Mouse (Mus musculus) myocyte (in vitro differentiated cells): ENCODE data around the gene Lep. TPM values are rescaled to one million over a fixed set of nuclear protein-coding genes. Genes with fewer than 3 reads are reported as not detected.

Source experiments
- H3K27me3 ChIP-seq: one replicate; pipeline ENCODE4 v1.6.1; 2011; ENCODE audit not compliant: control insufficient read depth, insufficient read depth, insufficient read length
- H3K36me3 ChIP-seq: one replicate; pipeline ENCODE4 v1.6.1; 2011; ENCODE audit not compliant: control insufficient read depth, insufficient read depth
- H3K4me2 ChIP-seq: one replicate; pipeline ENCODE4 v1.6.1; 2011; ENCODE audit warnings: low read depth, control low read depth
- H3K4me3 ChIP-seq: one replicate; pipeline ENCODE4 v1.5.1; 2011; ENCODE audit warnings: mild to moderate bottlenecking, control low read depth, moderate library complexity
- H3K79me2 ChIP-seq: one replicate; pipeline ENCODE4 v1.6.1; 2011; ENCODE audit not compliant: control insufficient read depth, insufficient read depth
- H3ac ChIP-seq: one replicate; pipeline ENCODE4 v1.6.1; 2011; ENCODE audit not compliant: control insufficient read depth, insufficient read length
- CEBPB ChIP-seq: IDR thresholded peaks from 2 replicates; pipeline ENCODE4 v1.6.1; 2011; ENCODE audit warnings: mild to moderate bottlenecking, moderate library complexity; ENCODE audit not compliant: poor library complexity, insufficient read depth, severe bottlenecking
- E2F4 ChIP-seq: IDR thresholded peaks from one replicate; pipeline ENCODE4 v1.6.1; 2011; ENCODE audit warnings: mild to moderate bottlenecking, control low read depth, moderate library complexity; ENCODE audit not compliant: insufficient read depth
- MAX ChIP-seq: IDR thresholded peaks from one replicate; pipeline ENCODE4 v1.6.1; 2011; ENCODE audit warnings: low read depth, mild to moderate bottlenecking, control low read depth
- MYOD1 ChIP-seq, 3 experiments: IDR thresholded peaks; one replicate each; pipeline ENCODE4 v1.6.1; 2011; ENCODE audit warnings: control low read depth in 2 of 3, low read depth in 2 of 3, mild to moderate bottlenecking in 2 of 3, moderate library complexity in 1 of 3; ENCODE audit not compliant: insufficient read length in 2 of 3, control insufficient read depth in 1 of 3
- MYOG ChIP-seq, 3 experiments: IDR thresholded peaks; one replicate each; pipeline ENCODE4 v1.6.1; 2011; ENCODE audit warnings: control low read depth in 2 of 3, low read depth in 2 of 3, mild to moderate bottlenecking in 2 of 3; ENCODE audit not compliant: insufficient read length in 2 of 3, control insufficient read depth in 1 of 3, insufficient read depth in 1 of 3
- POLR2A ChIP-seq: IDR thresholded peaks from one replicate; pipeline ENCODE4 v1.6.1; 2011; ENCODE audit warnings: low read depth, mild to moderate bottlenecking, control low read depth, moderate library complexity; ENCODE audit not compliant: insufficient read length
- POLR2AphosphoS2 ChIP-seq: IDR thresholded peaks from one replicate; pipeline ENCODE4 v1.6.1; 2011; ENCODE audit warnings: low read depth, control low read depth; ENCODE audit not compliant: insufficient read length
- REST ChIP-seq: IDR thresholded peaks from one replicate; pipeline ENCODE4 v1.6.1; 2011; ENCODE audit warnings: mild to moderate bottlenecking, control low read depth, moderate library complexity; ENCODE audit not compliant: insufficient read depth, insufficient read length
- SRF ChIP-seq: IDR thresholded peaks from one replicate; pipeline ENCODE4 v1.6.1; 2011; ENCODE audit warnings: low read depth; ENCODE audit not compliant: control insufficient read depth, insufficient read length
- TCF12 ChIP-seq: IDR thresholded peaks from one replicate; pipeline ENCODE4 v1.6.1; 2011; ENCODE audit warnings: mild to moderate bottlenecking, control low read depth; ENCODE audit not compliant: poor library complexity, insufficient read depth, severe bottlenecking
- TCF3 ChIP-seq: IDR thresholded peaks from one replicate; pipeline ENCODE4 v1.6.1; 2011; ENCODE audit warnings: low read depth, control low read depth; ENCODE audit not compliant: insufficient read length
- USF1 ChIP-seq: IDR thresholded peaks from one replicate; pipeline ENCODE4 v1.6.1; 2011; ENCODE audit warnings: low read depth, mild to moderate bottlenecking, control low read depth, moderate library complexity
- polyA plus RNA-seq: library from polyadenylated mRNA; unstranded; fragments of >200 nt; fragmentation: generic; extraction: Trizol; gene quantifications from one replicate; pipeline ENCODE4 v1.2.1, GENCODE M21; 2012; ENCODE audit warnings: missing spikeins

Lep gene
- polyA plus RNA-seq, 1 experiment: not detected

GRCm38 (mm10) chr6:29040266-29040665, 19.8 kb upstream of the Lep start:
- Histone ChIP-seq H3K79me2 (no peaks in the 10 kb centered on the region), H3K27me3 (peaks cover 17% of the 10 kb centered on the region), H3ac (no peak overlapping the region), H3K4me2 (no peak overlapping the region), H3K36me3 (no peaks in the 10 kb centered on the region), H3K4me3 (no peak overlapping the region)
- TF ChIP-seq CEBPB (no peak), MAX (no peak), SRF (no peak), TCF3 (no peak), E2F4 (no peak), USF1 (no peak), MYOD1 (IDR thresholded peaks at IDR 0.05; ENCODE audit: control insufficient read depth in 1 of 3, insufficient read length in 2 of 3, low read depth in 2 of 3) (no peak), REST (no peak), POLR2AphosphoS2 (no peak), TCF12 (no peak), MYOG (IDR thresholded peaks at IDR 0.05; ENCODE audit: control insufficient read depth in 1 of 3, insufficient read depth in 1 of 3, insufficient read length in 2 of 3, low read depth in 2 of 3) (no peak), POLR2A (no peak)

- TF ChIP-seq POLR2A: no peak
- no peak for TF ChIP-seq MYOD1 (IDR thresholded peaks at IDR 0.05; ENCODE audit: control insufficient read depth in 1 of 3, insufficient read length in 2 of 3, low read depth in 2 of 3)
- no peak for TF ChIP-seq USF1
- TF ChIP-seq CEBPB: no peak
- TF ChIP-seq SRF: no peak
- TF ChIP-seq TCF12: no peak
- TF ChIP-seq POLR2AphosphoS2: no peak
- no peak for TF ChIP-seq MAX
- TF ChIP-seq MYOG (IDR thresholded peaks at IDR 0.05; ENCODE audit: control insufficient read depth in 1 of 3, insufficient read depth in 1 of 3, insufficient read length in 2 of 3, low read depth in 2 of 3): no peak
- no peak for TF ChIP-seq E2F4
- TF ChIP-seq TCF3: no peak
- H3K36me3 ChIP-seq: no peaks in the 10 kb centered on the region
- no peak overlapping the region for H3ac ChIP-seq
- H3K4me3 ChIP-seq: no peak overlapping the region
- no peak overlapping the region for H3K4me2 ChIP-seq
- H3K79me2 ChIP-seq: no peaks in the 10 kb centered on the region
- peaks cover 33% of the 10 kb centered on the region for H3K27me3 ChIP-seq
These were observed 16.0 kb upstream of the Lep start for GRCm38 (mm10) chr6:29044029-29044428.

GRCm38 (mm10) chr6:29049926-29050325, 10.1 kb upstream of the Lep start:
- Histone ChIP-seq H3K27me3 (peaks cover 51% of the 10 kb centered on the region), H3ac (no peak overlapping the region), H3K36me3 (no peaks in the 10 kb centered on the region), H3K79me2 (no peaks in the 10 kb centered on the region), H3K4me2 (no peak overlapping the region), H3K4me3 (no peak overlapping the region)
- TF ChIP-seq REST (no peak), MYOD1 (IDR thresholded peaks at IDR 0.05; ENCODE audit: control insufficient read depth in 1 of 3, insufficient read length in 2 of 3, low read depth in 2 of 3) (no peak), POLR2A (no peak), CEBPB (no peak), TCF12 (no peak), POLR2AphosphoS2 (no peak), SRF (no peak), TCF3 (no peak), E2F4 (no peak), USF1 (no peak), MAX (no peak), MYOG (IDR thresholded peaks at IDR 0.05; ENCODE audit: control insufficient read depth in 1 of 3, insufficient read depth in 1 of 3, insufficient read length in 2 of 3, low read depth in 2 of 3) (no peak)

GRCm38 (mm10) chr6:29052188-29052587, 7.8 kb upstream of the Lep start:
- TF ChIP-seq TCF3 (no peak), USF1 (no peak), POLR2AphosphoS2 (no peak), SRF (no peak), MAX (no peak), TCF12 (no peak), POLR2A (no peak), CEBPB (no peak), MYOD1 (IDR thresholded peaks at IDR 0.05; ENCODE audit: control insufficient read depth in 1 of 3, insufficient read length in 2 of 3, low read depth in 2 of 3) (no peak), MYOG (IDR thresholded peaks at IDR 0.05; ENCODE audit: control insufficient read depth in 1 of 3, insufficient read depth in 1 of 3, insufficient read length in 2 of 3, low read depth in 2 of 3) (no peak), REST (no peak), E2F4 (no peak)
- H3K36me3 ChIP-seq: no peaks in the 10 kb centered on the region
- no peaks in the 10 kb centered on the region for H3K79me2 ChIP-seq
- peaks cover 54% of the 10 kb centered on the region for H3K27me3 ChIP-seq
- no peak overlapping the region for H3K4me3 ChIP-seq
- no peak overlapping the region for H3ac ChIP-seq
- H3K4me2 ChIP-seq: no peak overlapping the region

GRCm38 (mm10) chr6:29053181-29053580, 6.8 kb upstream of the Lep start:
- Histone ChIP-seq H3K79me2 (no peaks in the 10 kb centered on the region), H3K36me3 (no peaks in the 10 kb centered on the region), H3K4me3 (no peak overlapping the region), H3ac (no peak overlapping the region), H3K27me3 (peaks cover 50% of the 10 kb centered on the region), H3K4me2 (no peak overlapping the region)
- TF ChIP-seq SRF: no peak
